Mouse (Mus musculus): ENCODE measurements around the gene Oaz1.
"Not testable (repeated sequence)": the region's sequence is repeated elsewhere in the genome, so short reads cannot be mapped to it uniquely, and the experiment has no call there.

The Oaz1 gene

DNA sequence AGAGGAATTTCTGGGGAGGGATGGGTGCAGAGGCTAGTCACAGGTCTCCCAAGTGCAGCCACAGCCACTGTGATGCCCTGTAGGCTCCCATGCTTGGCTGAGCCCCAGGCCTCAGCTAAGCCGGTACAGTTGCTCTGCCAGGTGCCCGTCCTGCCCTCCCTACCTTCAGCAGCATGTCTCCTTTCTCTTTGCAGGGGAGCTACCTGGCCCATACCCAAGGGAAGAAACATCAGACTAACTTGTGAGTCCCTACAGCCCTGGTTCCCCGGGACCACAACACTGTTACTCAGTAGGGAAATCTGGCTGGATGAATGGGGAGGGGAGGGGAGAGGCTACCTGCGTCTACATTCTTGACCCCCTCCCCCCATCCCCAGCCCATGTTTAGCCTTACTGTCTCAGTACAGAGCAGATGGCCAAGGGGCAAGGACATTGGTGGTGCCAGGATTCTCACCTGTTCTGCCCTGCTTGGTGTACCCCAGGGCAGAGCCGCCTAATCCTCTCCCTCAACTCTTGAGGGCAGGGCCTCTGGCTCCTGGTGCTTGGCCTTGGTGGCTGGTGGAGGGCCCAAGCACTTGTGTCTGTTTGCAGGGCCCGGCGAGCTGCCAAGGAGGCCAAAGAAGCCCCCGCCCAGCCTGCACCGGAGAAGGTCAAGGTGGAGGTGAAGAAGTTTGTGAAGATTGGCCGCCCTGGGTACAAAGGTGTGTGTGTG, 24.1 kb upstream of the Oaz1 start:
- DNase-seq (ENCODE audit: low spot score), result no peak

GRCm38 (mm10) chr10:80802996-80803395, 23.5 kb upstream of the Oaz1 start:
- no peak for DNase-seq (ENCODE audit: low spot score)

- DNase-seq (ENCODE audit: low spot score), result no peak
These were observed 22.1 kb upstream of the Oaz1 start for GRCm38 (mm10) chr10:80804340-80804739.

DNA sequence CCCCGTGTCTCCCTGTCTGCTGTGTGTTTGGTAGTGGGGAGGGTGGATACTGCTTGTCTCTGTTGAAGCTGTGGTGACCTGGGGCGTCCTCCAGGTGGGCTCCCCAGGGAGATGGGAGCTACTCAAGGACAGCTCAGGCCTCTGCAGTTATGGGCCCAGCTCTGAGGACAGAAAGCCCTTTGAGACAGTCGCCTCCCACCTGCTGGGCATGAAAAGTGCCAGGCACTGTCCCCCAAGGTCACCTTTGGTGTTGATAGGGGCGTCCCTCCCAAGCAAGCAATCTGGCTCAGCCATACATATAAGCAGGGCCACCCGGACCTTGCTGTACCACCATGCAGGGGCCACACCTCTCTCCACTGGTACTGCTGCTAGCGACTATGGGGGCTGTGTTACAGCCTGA, 21.5 kb upstream of the Oaz1 start, which contains the start of gene Amh:
Gene Amh (plus strand): TSS at position 328 of the 400 bp plus-strand sequence.
- DNase-seq (ENCODE audit: low spot score), result no peak

DNA sequence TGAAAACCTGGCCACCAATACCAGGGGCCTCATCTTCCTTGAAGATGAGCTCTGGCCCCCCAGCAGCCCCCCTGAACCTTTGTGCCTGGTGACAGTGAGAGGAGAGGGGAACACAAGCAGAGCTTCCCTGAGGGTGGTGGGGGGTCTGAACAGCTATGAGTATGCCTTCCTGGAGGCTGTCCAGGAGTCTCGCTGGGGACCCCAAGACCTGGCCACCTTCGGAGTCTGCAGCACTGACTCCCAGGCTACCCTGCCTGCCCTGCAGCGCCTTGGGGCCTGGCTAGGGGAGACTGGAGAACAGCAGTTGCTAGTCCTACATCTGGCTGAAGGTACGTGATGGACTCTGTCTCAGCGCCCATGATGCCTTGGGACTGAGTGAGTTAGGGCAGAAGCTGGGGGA, 21.1 kb upstream of the Oaz1 start:
- DNase-seq (ENCODE audit: low spot score), result no peak

- peak; percentile 52 for DNase-seq (ENCODE audit: low spot score)
These were observed 20.5 kb upstream of the Oaz1 start for GRCm38 (mm10) chr10:80805925-80806324.

GRCm38 (mm10) chr10:80806341-80807056, 20.0 kb upstream of the Oaz1 start:
- no peak for DNase-seq (ENCODE audit: low spot score)

- DNase-seq (ENCODE audit: low spot score), result peak; percentile 85
These were observed 19.3 kb upstream of the Oaz1 start for GRCm38 (mm10) chr10:80807057-80807627.

DNA sequence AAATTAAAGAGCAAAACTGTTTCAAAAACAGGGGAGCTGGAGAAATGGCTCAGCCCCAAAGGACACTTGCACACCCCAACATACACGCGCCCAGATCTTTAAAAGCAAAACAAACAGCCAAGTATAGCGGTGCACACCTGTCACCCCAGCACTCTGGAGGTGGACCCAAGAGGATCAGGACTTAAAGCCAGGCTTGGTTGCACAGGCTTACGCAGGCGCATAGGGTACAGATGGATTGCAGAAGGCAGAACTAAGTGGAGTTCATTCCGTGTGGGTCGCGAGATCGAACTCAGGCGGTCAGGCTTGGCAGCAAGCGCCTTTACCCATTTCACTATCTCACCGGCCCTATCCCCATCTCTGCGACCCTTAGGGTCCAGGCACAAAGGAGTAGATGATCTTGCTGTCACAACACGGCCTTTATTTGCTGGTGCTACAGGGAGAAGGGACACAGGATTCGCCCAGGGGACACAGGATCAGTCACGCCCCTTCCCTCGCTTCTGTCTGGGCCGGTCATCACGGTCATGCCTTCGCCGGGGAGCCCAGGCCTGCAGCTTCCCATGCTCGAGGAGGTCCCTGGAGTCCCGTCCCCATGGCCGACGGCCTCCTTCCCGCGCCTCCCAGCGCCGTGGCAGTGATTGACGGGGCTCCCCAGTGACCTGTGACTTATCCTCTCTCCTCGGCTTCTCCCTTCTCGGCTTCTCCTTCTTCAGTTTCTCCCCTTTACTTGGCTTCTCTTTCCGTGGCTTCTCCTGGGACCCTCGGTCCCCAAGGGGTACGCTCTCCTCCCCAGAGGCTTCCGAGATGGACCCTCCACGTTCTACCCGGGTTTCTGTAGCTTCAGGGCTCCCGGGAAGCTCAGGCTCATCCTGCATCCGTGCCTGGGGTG, 18.1 kb upstream of the Oaz1 start:
- peak; percentile 47 for DNase-seq (ENCODE audit: low spot score)

- DNase-seq (ENCODE audit: low spot score), result peak; percentile 41
These were observed 17.3 kb upstream of the Oaz1 start for GRCm38 (mm10) chr10:80808985-80809632.

GRCm38 (mm10) chr10:80810084-80810483, 16.4 kb upstream of the Oaz1 start:
- peak; percentile 29 for DNase-seq (ENCODE audit: low spot score)

- DNase-seq (ENCODE audit: low spot score), result no peak
These were observed 13.9 kb upstream of the Oaz1 start for GRCm38 (mm10) chr10:80812391-80813041.

DNA sequence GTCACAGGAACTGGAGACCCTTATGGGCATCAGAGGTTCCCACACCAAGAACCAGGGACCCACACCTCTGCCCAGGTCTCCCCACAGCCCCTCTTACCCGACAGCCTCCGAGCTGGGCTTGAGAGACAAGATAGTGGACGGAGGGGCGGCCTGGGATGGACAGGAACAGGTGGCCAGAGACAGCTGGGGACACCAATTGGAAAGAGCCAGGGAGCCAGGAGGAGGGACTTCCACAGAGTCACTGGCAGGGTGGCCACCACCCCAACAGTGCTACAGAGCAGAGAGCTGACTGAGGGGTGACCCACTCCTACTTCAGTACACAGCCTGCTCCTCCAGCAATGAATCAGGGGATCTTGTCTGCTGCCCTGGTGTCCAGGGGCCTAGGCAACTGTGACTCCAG, 13.1 kb upstream of the Oaz1 start, which contains the start of gene Jsrp1:
Gene Jsrp1 (minus strand): TSS at position 133 of the 400 bp plus-strand sequence.
- DNase-seq (ENCODE audit: low spot score), result no peak

- no peak for DNase-seq (ENCODE audit: low spot score)
These were observed 11.7 kb upstream of the Oaz1 start for GRCm38 (mm10) chr10:80814800-80815199.

- DNase-seq (ENCODE audit: low spot score), result not testable (repeated sequence)
These were observed 10.2 kb upstream of the Oaz1 start for GRCm38 (mm10) chr10:80816303-80816702.

DNA sequence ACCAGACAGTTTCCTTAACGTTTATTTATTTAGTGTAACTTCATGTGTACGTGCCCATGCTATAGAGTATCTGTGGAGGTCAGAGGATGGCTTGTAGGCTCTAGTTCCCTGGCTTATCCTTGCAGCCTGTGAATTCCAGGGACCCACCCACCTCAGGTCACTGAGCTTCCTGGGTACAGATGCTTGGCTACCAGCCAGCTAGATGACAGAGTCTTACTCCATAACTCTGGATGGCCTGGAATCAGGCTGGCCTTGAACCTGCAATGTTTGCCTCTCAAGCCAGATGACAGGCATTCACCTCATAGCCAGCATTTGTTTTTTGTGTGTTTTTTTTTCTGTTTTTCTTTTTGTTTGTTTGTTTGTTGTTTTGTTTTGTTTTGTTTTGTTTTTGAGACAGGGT, 9.3 kb upstream of the Oaz1 start:
- DNase-seq (ENCODE audit: low spot score), result no peak

- DNase-seq (ENCODE audit: low spot score), result not testable (repeated sequence)
These were observed 8.5 kb upstream of the Oaz1 start for GRCm38 (mm10) chr10:80817955-80818354.

- DNase-seq (ENCODE audit: low spot score), result no peak
These were observed 7.7 kb upstream of the Oaz1 start for GRCm38 (mm10) chr10:80818599-80819281.

DNA sequence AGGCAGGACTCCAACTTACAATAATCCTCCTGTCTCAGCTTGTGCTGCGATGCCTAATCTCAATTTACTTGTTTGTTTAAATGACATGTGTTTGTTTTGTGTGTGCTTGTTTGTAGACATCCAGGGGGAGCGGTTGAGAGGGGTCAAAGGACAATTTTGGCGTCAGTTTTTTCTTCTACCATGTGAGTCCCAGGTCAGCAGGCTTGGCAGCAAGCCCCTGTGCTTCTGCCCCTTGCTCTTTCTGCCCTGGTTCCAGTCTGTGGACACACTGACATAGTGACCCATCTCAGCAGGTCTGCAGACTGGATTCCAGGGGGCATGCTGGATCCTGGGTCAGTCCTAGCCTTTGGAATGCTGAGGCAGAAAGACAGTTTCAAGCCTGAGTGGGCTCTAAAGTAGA, 7.0 kb upstream of the Oaz1 start:
- no peak for DNase-seq (ENCODE audit: low spot score)

- DNase-seq (ENCODE audit: low spot score), result peak; percentile 54
These were observed 4.5 kb upstream of the Oaz1 start for GRCm38 (mm10) chr10:80821991-80822390.
